Mouse (Mus musculus) sigmoid colon, adult 10 weeks (tissue): Measurements from ENCODE around the gene Kcnk4. TPM values are rescaled to one million over a fixed set of nuclear protein-coding genes. Genes with fewer than 3 reads are reported as not detected.

ENCODE experiments used
- polyA plus RNA-seq: library from polyadenylated mRNA; stranded (reverse); fragments of 350-450 nt; fragmentation: Illumina TruSeq; extraction: RNeasy Lipid Tissue Mini Kit (QIAGEN cat#74804); gene quantifications from one replicate; pipeline ENCODE4 v1.2.3, GENCODE M21; 2014; ENCODE audit warnings: low read depth, low replicate concordance

The Kcnk4 gene
- not detected for polyA plus RNA-seq

GRCm38 (mm10) chr19:6934195-6934977, at the start of gene Kcnk4:
Gene Kcnk4, minus strand, starts transcription at chr19:6934515.

GRCm38 (mm10) chr19:6980381-6981093, 46.2 kb upstream of the Kcnk4 start, which contains the start of gene Fkbp2:
Gene Fkbp2, minus strand, starts transcription at chr19:6980501.

GRCm38 (mm10) chr19:6975537-6976521, 41.5 kb upstream of the Kcnk4 start, which contains the start of gene Plcb3:
Gene Plcb3, minus strand, starts transcription at chr19:6976470.

GRCm38 (mm10) chr19:6974211-6975205, 40.2 kb upstream of the Kcnk4 start, which contains the start of gene Ppp1r14b:
Gene Ppp1r14b, plus strand, starts transcription at chr19:6974968.

GRCm38 (mm10) chr19:6942249-6942691, 8.0 kb upstream of the Kcnk4 start, which contains the start of gene Gpr137:
Gene Gpr137, minus strand, starts transcription at chr19:6942480.

GRCm38 (mm10) chr19:6941372-6942248, 7.3 kb upstream of the Kcnk4 start, which contains the start of gene Bad:
Gene Bad, plus strand, starts transcription at chr19:6941861.

GRCm38 (mm10) chr19:6925307-6925573, 9.1 kb downstream of the Kcnk4 start, which contains the start of gene Catsperz:
Gene Catsperz, minus strand, starts transcription at chr19:6925380.

GRCm38 (mm10) chr19:6921647-6922567, 12.4 kb downstream of the Kcnk4 start, which contains the start of gene Esrra:
Gene Esrra, minus strand, starts transcription at chr19:6921813.

GRCm38 (mm10) chr19:6909507-6910289, 24.6 kb downstream of the Kcnk4 start, which contains the start of the genes Trmt112 and Prdx5:
Gene Trmt112, plus strand, starts transcription at chr19:6909698.
Gene Prdx5, minus strand, starts transcription at chr19:6910106.

Other genes starting within 250 kb of the Kcnk4 start
- not detected for gene Rps6ka4, start 93.9 kb downstream of the Kcnk4 start, polyA plus RNA-seq
- gene Ccdc88b, start 76.3 kb downstream of the Kcnk4 start, polyA plus RNA-seq, result not detected
- gene Trmt112, start 24.8 kb downstream of the Kcnk4 start, polyA plus RNA-seq, result 9.6 TPM
- gene Prdx5, start 24.4 kb downstream of the Kcnk4 start, polyA plus RNA-seq, result 22.6 TPM
- 16.9 TPM for gene Esrra, start 12.7 kb downstream of the Kcnk4 start, polyA plus RNA-seq
- not detected for gene Catsperz, start 9.1 kb downstream of the Kcnk4 start, polyA plus RNA-seq
- 1.6 TPM for gene Bad, start 7.3 kb upstream of the Kcnk4 start, polyA plus RNA-seq
- 0.73 TPM for gene Gpr137, start 8.0 kb upstream of the Kcnk4 start, polyA plus RNA-seq
- 4.9 TPM for gene Ppp1r14b, start 40.5 kb upstream of the Kcnk4 start, polyA plus RNA-seq
- gene Plcb3, start 42.0 kb upstream of the Kcnk4 start, polyA plus RNA-seq, result 16.1 TPM
- gene Fkbp2, start 46.0 kb upstream of the Kcnk4 start, polyA plus RNA-seq, result 7.6 TPM
- gene Vegfb, start 53.1 kb upstream of the Kcnk4 start, polyA plus RNA-seq, result 6.6 TPM
- gene Dnajc4, start 58.1 kb upstream of the Kcnk4 start, polyA plus RNA-seq, result not detected
- not detected for gene Nudt22, start 61.6 kb upstream of the Kcnk4 start, polyA plus RNA-seq
- 1.1 TPM for gene Trpt1, start 61.6 kb upstream of the Kcnk4 start, polyA plus RNA-seq
- gene Fermt3, start 85.0 kb upstream of the Kcnk4 start, polyA plus RNA-seq, result 0.38 TPM
- gene Stip1, start 105.5 kb upstream of the Kcnk4 start, polyA plus RNA-seq, result 30.8 TPM
- gene Macrod1, start 122.3 kb upstream of the Kcnk4 start, polyA plus RNA-seq, result 2.6 TPM
- 0.25 TPM for gene Flrt1, start 171.2 kb upstream of the Kcnk4 start, polyA plus RNA-seq